Mouse (Mus musculus): ENCODE measurements at regions not wholly inside any gene's neighbourhood (a gene's known extent, or its start where the extent isn't known, plus 50 kb on each side); places are given as distances from the start of the nearest gene placed in this dataset.

- DNase-seq (ENCODE audit: low spot score), result no peak
- no peaks in the 10 kb centered on the region for H3K4me1 ChIP-seq (ENCODE audit: insufficient read depth, low read length)
- no peak for ATAC-seq
- no peaks in the 10 kb centered on the region for H3K36me3 ChIP-seq (ENCODE audit: insufficient read depth, low read length)
- no peak overlapping the region for H3K27ac ChIP-seq
- no peaks in the 10 kb centered on the region for H3K27me3 ChIP-seq (ENCODE audit: insufficient read depth, low read length)
- no peak for TF ChIP-seq CTCF (IDR thresholded peaks at IDR 0.05; ENCODE audit: low read depth)
- WGBS, result 87% methylated on average over 1 of the region's 1 CpGs
- H3K9me3 ChIP-seq (ENCODE audit: low read length), result no peaks in the 10 kb centered on the region
- no peak overlapping the region for H3K4me2 ChIP-seq (ENCODE audit: low read depth, low read length)
- H3K4me3 ChIP-seq (ENCODE audit: low read length), result no peak overlapping the region
- no peak overlapping the region for H3K9ac ChIP-seq (replicated peaks; ENCODE audit: low read length)
Measured at GRCm38 (mm10) chr9:6823536-6823935, 360.7 kb downstream of the Dync2h1 start.

DNA sequence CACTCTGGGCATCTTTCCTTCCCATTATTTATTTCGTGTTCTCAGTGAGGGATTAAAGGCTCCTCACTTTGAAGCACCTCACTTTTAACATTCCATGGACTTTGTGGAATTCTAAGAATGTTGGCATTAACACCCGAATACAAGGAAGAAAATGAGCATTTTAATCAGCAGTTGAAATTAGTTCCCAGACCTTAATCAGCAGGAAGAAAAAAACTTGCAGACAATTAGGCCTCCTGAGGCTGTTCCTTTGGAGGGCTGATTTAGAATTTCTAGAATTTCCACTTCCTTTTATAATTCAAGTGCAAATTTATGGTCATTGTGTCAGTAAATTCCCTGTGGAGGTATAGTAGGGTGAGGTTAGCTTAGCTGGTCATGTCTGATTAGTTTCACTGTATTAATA is 407.6 kb downstream of the Dync2h1 start:
- Histone ChIP-seq H3K4me2 (ENCODE audit: low read depth, low read length) (no peak overlapping the region), H3K4me1 (ENCODE audit: insufficient read depth, low read length) (no peaks in the 10 kb centered on the region), H3K4me3 (ENCODE audit: low read length) (no peak overlapping the region), H3K27ac (no peak overlapping the region), H3K36me3 (ENCODE audit: insufficient read depth, low read length) (no peaks in the 10 kb centered on the region), H3K9ac (replicated peaks; ENCODE audit: low read length) (no peak overlapping the region), H3K9me3 (ENCODE audit: low read length) (no peaks in the 10 kb centered on the region), H3K27me3 (ENCODE audit: insufficient read depth, low read length) (no peaks in the 10 kb centered on the region)
- ATAC-seq (no peak), DNase-seq (ENCODE audit: low spot score) (no peak)
- 51% methylated on average over 2 of the region's 2 CpGs for WGBS
- TF ChIP-seq CTCF (IDR thresholded peaks at IDR 0.05; ENCODE audit: low read depth), result no peak

DNA sequence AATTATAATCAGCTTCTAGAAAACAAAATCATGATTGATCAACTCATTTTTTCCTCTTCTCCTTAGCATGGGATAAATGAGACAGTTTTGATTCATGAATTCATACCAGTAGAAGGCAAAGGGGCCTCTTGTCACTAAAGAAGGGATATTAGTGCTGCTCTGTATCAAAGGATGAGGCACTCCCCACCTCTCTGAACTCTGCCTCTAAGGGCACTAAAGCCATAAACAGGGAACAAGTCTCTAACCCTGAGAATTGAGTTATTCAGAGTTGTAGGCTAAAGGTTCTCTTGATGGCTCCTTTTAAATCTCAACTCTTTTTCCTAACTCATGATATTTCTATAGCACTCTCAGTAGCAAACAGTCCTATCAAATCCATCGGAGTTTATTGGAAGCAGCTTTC is 442.8 kb downstream of the Dync2h1 start:
- no peak overlapping the region for H3K27ac ChIP-seq
- no peak overlapping the region for H3K4me3 ChIP-seq (ENCODE audit: low read length)
- no peak overlapping the region for H3K9ac ChIP-seq (replicated peaks; ENCODE audit: low read length)
- no peak for TF ChIP-seq CTCF (IDR thresholded peaks at IDR 0.05; ENCODE audit: low read depth)
- no peaks in the 10 kb centered on the region for H3K9me3 ChIP-seq (ENCODE audit: low read length)
- no peaks in the 10 kb centered on the region for H3K36me3 ChIP-seq (ENCODE audit: insufficient read depth, low read length)
- no peaks in the 10 kb centered on the region for H3K27me3 ChIP-seq (ENCODE audit: insufficient read depth, low read length)
- no peaks in the 10 kb centered on the region for H3K4me1 ChIP-seq (ENCODE audit: insufficient read depth, low read length)
- DNase-seq (ENCODE audit: low spot score) (no peak), ATAC-seq (no peak)
- WGBS, result 92% methylated on average over 1 of the region's 1 CpGs
- no peak overlapping the region for H3K4me2 ChIP-seq (ENCODE audit: low read depth, low read length)

DNA sequence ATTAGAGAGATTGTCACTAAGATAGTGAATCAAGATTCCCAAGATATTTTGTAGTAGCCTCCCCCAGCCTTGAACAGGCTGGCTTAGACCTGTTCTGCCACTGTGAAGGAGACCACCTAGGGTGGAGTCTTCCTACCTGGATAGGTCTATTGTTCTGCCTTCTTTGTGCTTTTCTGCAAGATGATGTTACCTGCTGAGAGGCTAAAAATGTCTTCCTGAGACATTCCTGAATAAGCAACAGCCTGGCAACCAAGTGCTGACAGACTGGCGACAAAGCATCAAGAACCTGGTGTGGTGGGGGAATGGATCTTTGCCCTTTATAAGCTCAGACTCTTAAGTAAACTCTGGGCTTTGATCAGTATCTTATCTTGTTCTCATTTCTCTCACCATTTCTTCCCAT is 447.8 kb downstream of the Dync2h1 start:
- ATAC-seq (no peak), DNase-seq (ENCODE audit: low spot score) (no peak)
- no peak overlapping the region for H3K4me2 ChIP-seq (ENCODE audit: low read depth, low read length)
- H3K9me3 ChIP-seq (ENCODE audit: low read length), result no peaks in the 10 kb centered on the region
- no peak for TF ChIP-seq CTCF (IDR thresholded peaks at IDR 0.05; ENCODE audit: low read depth)
- no peak overlapping the region for H3K9ac ChIP-seq (replicated peaks; ENCODE audit: low read length)
- no peak overlapping the region for H3K27ac ChIP-seq
- H3K36me3 ChIP-seq (ENCODE audit: insufficient read depth, low read length), result no peaks in the 10 kb centered on the region
- WGBS, result 59% methylated on average over 1 of the region's 1 CpGs
- H3K4me3 ChIP-seq (ENCODE audit: low read length), result no peak overlapping the region
- no peaks in the 10 kb centered on the region for H3K27me3 ChIP-seq (ENCODE audit: insufficient read depth, low read length)
- no peaks in the 10 kb centered on the region for H3K4me1 ChIP-seq (ENCODE audit: insufficient read depth, low read length)

DNA sequence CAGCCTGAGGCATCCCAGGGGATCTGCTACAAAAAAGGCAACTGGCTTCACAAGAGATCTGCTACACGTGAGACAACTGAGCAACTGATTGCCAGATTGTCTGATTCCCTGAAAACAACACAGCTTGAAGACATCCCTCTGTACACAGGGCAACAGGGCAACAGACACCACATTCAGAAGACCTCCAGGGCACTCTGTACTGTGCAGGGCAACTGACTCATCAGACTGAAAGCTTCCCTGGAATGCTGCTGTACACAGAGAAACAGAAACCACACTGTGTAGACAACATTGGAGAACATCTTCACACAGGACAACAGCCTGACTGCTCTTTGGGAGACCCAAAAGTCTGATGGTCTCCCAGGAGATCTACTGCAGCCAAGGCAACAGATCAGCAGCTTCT is 456.8 kb upstream of the Ddi1 start:
- H3K4me1 ChIP-seq (ENCODE audit: insufficient read depth, low read length), result no peaks in the 10 kb centered on the region
- H3K27me3 ChIP-seq (ENCODE audit: insufficient read depth, low read length), result no peaks in the 10 kb centered on the region
- H3K36me3 ChIP-seq (ENCODE audit: insufficient read depth, low read length), result no peaks in the 10 kb centered on the region
- no peak overlapping the region for H3K4me3 ChIP-seq (ENCODE audit: low read length)
- no peaks in the 10 kb centered on the region for H3K9me3 ChIP-seq (ENCODE audit: low read length)
- no peak for ATAC-seq
- no peak for DNase-seq (ENCODE audit: low spot score)
- no peak overlapping the region for H3K27ac ChIP-seq
- H3K4me2 ChIP-seq (ENCODE audit: low read depth, low read length), result no peak overlapping the region
- TF ChIP-seq CTCF (IDR thresholded peaks at IDR 0.05; ENCODE audit: low read depth), result no peak
- no peak overlapping the region for H3K9ac ChIP-seq (replicated peaks; ENCODE audit: low read length)
- WGBS, result 30% methylated on average over 1 of the region's 1 CpGs

- Histone ChIP-seq H3K36me3 (ENCODE audit: insufficient read depth, low read length) (no peaks in the 10 kb centered on the region), H3K9ac (replicated peaks; ENCODE audit: low read length) (no peak overlapping the region), H3K27me3 (ENCODE audit: insufficient read depth, low read length) (no peaks in the 10 kb centered on the region), H3K4me3 (ENCODE audit: low read length) (no peak overlapping the region), H3K9me3 (ENCODE audit: low read length) (no peaks in the 10 kb centered on the region), H3K4me2 (ENCODE audit: low read depth, low read length) (no peak overlapping the region), H3K4me1 (ENCODE audit: insufficient read depth, low read length) (no peaks in the 10 kb centered on the region), H3K27ac (no peak overlapping the region)
- WGBS, result 64% methylated on average over 3 of the region's 3 CpGs
- DNase-seq (ENCODE audit: low spot score) (peak; percentile 8), ATAC-seq (no peak)
- TF ChIP-seq CTCF (IDR thresholded peaks at IDR 0.05; ENCODE audit: low read depth), result no peak
Measured at GRCm38 (mm10) chr9:6677225-6677718, 407.6 kb upstream of the Ddi1 start.

DNA sequence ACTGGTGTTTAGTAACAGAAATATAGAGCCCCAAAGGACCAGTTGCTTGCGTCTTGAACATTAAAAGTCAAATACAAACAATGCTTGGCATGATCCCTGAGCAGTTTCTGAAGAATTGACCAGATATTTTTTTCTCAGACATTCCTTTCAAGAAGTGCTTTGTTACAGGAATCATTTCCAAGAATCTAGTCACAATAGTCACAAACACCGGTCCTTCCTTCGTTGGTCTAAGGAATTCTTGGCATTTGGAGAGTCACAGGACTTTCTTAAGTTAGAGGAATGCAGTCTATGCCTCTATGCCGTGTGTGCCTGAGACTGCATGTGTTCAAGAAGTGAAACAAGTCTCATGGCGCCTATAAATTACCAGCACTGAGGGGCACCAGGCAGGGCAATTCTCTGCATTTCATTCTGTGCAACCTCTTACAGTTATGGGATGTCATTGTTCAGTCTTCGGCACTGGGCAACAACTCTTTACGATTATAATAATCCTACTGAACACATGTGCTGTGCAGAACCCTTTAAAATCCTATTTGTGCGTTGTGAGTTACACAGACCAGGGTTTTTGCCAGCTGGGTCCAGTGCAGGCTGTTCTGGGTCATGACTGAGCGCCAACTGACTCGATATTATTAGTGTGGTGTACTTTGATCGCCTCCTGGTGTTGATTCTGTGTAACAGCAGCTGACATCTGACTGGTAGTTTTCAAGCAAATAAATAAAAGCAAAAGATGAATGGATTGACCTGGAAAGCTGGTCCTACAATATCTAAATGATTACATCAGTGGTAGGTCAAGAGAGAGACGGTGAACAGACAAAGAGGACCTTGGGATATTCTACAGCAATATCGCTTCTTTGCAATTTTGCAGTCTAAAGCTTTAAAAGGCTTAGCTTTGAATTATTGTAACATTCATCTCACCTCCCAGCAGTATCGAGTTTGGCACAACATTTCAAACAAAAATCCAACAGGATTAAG is 398.6 kb upstream of the Ddi1 start:
- Histone ChIP-seq H3K27ac (no peak overlapping the region), H3K9ac (replicated peaks; ENCODE audit: low read length) (no peak overlapping the region), H3K4me2 (ENCODE audit: low read depth, low read length) (peak overlapping the region; percentile 39), H3K9me3 (ENCODE audit: low read length) (no peaks in the 10 kb centered on the region), H3K4me3 (ENCODE audit: low read length) (no peak overlapping the region), H3K4me1 (ENCODE audit: insufficient read depth, low read length) (no peaks in the 10 kb centered on the region), H3K27me3 (ENCODE audit: insufficient read depth, low read length) (no peaks in the 10 kb centered on the region), H3K36me3 (ENCODE audit: insufficient read depth, low read length) (no peaks in the 10 kb centered on the region)
- peak; percentile 88 for DNase-seq (ENCODE audit: low spot score)
- peak; percentile 88 for ATAC-seq
- peak; percentile 92 for TF ChIP-seq CTCF (IDR thresholded peaks at IDR 0.05; ENCODE audit: low read depth)
- 37% methylated on average over 14 of the region's 14 CpGs for WGBS
